In the genomic region with DNA sequence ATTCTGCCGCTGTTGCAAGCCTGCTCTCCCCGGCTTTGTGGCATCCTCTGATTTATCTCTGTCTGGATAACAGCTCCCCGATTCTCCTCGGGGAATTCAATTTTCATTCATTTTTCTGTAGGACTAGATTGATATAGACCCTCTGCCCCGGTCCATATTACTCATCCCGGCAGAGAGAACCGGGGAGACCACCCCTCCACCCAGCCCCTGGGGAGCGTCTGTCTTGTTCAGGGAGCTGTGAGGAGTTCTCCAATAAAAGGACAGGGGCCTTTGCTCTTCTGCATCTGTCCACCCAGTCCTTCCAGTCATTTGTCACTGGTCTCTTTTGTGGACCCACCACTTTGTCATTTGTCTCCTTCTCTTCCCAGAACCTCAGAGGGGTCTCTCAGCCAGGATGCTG, we compare ENCODE assay signal across 25 mouse cellular contexts. TPM values are rescaled to one million over a fixed set of nuclear protein-coding genes. Genes with fewer than 3 reads are reported as not detected.
"Had no signal": no experiment of that assay in that cellular context is flagged by ENCODE, and none has a peak within 500 bp of the region (broad histone marks: within the 10 kb centered on the region; RNA-seq: fewer than 3 reads in every experiment).

No protein-coding gene starts in this region.

- DNase-seq: kidney, adult 18-20 months; kidney, adult 9 months; kidney, postnatal 14 days; kidney, postnatal 4 days; liver, embryonic 13.5 days; lung, adult 2 months; lung, postnatal 14 days; lung, postnatal 4 days; right cerebral cortex, postnatal 14 days; right cerebral cortex, postnatal 4 days; thymus, adult 2 months; thymus, postnatal 14 days had no signal

- H3K4me3 ChIP-seq: left cerebral cortex, adult 2 months; liver, embryonic 13.5 days; midbrain, embryonic 12.5 days; myocyte; neural tube, embryonic 13.5 days had no signal

- H3K9me3 ChIP-seq: liver, embryonic 13.5 days; midbrain, embryonic 12.5 days; neural tube, embryonic 13.5 days had no signal

- H3K9ac ChIP-seq: liver, embryonic 13.5 days; midbrain, embryonic 12.5 days; neural tube, embryonic 13.5 days had no signal

- H3K27ac ChIP-seq: left cerebral cortex, adult 2 months; liver, embryonic 13.5 days; midbrain, embryonic 12.5 days; neural tube, embryonic 13.5 days; stomach, postnatal 0 days had no signal

- H3K36me3 ChIP-seq: liver, embryonic 13.5 days; midbrain, embryonic 12.5 days; neural tube, embryonic 13.5 days had no signal

- H3K4me2 ChIP-seq: liver, embryonic 13.5 days; midbrain, embryonic 12.5 days; neural tube, embryonic 13.5 days had no signal

- ATAC-seq: intestine, embryonic 16.5 days; midbrain, embryonic 16.5 days had no signal

RNA-seq across cellular contexts. Expression of a gene that starts 4.5 kb away (rescaled TPM):
- polyA plus RNA-seq: kidney, embryonic 16.5 days; limb, embryonic 11.5 days; limb, embryonic 14.5 days; liver, adult 2 months; liver, embryonic 13.5 days; liver, embryonic 16.5 days; lung, adult 2 months; lung, embryonic 16.5 days had no signal
